Mouse (Mus musculus) intestine, postnatal 0 days (tissue): ENCODE results near the gene Dspp. TPM values are rescaled to one million over a fixed set of nuclear protein-coding genes. Genes with fewer than 3 reads are reported as not detected.

ENCODE experiments used
- ATAC-seq: fragments of 200-750 bp; cut with Nextera tagmentation; 2 replicates; pipeline ENCODE4 v1.8.0; 2017; ENCODE audit warnings: mild to moderate bottlenecking, moderate TSS enrichment, moderate library complexity
- H3K27ac ChIP-seq: fragments of 300-500 bp; sonication (generic); 2 replicates; pipeline ENCODE4 v1.5.1; 2014; ENCODE audit warnings: mild to moderate bottlenecking, low read depth, low read length, moderate library complexity
- H3K27me3 ChIP-seq: fragments of 300-500 bp; sonication (generic); replicated peaks from 2 replicates; pipeline ENCODE4 v1.6.1; 2014; ENCODE audit warnings: low read length, mixed read lengths; ENCODE audit not compliant: control insufficient read depth, insufficient read depth
- H3K36me3 ChIP-seq: fragments of 300-500 bp; sonication (generic); 2 replicates; pipeline ENCODE4 v1.6.1; 2014; ENCODE audit warnings: mild to moderate bottlenecking, moderate library complexity; ENCODE audit not compliant: control insufficient read depth, insufficient read depth
- H3K4me1 ChIP-seq: fragments of 300-500 bp; sonication (generic); replicated peaks from 2 replicates; pipeline ENCODE4 v1.6.1; 2014; ENCODE audit warnings: antibody characterized with exemption, low read length, mixed read lengths; ENCODE audit not compliant: control insufficient read depth, insufficient read depth
- H3K4me2 ChIP-seq: fragments of 300-500 bp; sonication (generic); replicated peaks from 2 replicates; pipeline ENCODE4 v1.6.1; 2014; ENCODE audit warnings: low read depth, mild to moderate bottlenecking, moderate library complexity
- H3K4me3 ChIP-seq: fragments of 300-500 bp; sonication (generic); 2 replicates; pipeline ENCODE4 v1.5.1; 2014; ENCODE audit warnings: low read depth, low read length
- H3K9ac ChIP-seq: fragments of 300-500 bp; sonication (generic); 2 replicates; pipeline ENCODE4 v1.6.1; 2014; ENCODE audit warnings: mild to moderate bottlenecking, low read depth, low read length
- H3K9me3 ChIP-seq: fragments of 300-500 bp; sonication (generic); 2 replicates; pipeline ENCODE4 v1.6.1; 2016; ENCODE audit warnings: mixed run types; ENCODE audit not compliant: control insufficient read depth
- CTCF ChIP-seq: sonication (generic); IDR thresholded peaks from 2 replicates; pipeline ENCODE4 v1.5.1; 2016; ENCODE audit warnings: low read depth, mild to moderate bottlenecking, control low read depth, antibody characterized with exemption, moderate library complexity
- WGBS: fragments of 180-500 bp; shearing (Covaris S2); extraction: QIAGEN DNeasy Blood & Tissue Kit; methylation state at CpG from one replicate; pipeline ENCODE4 v1.1.7; 2014; 5-methylcytosine and 5-hydroxymethylcytosine counted together
- polyA plus RNA-seq: library from polyadenylated mRNA; unstranded; fragments of >200 nt; fragmentation: Nextera tagmentation; extraction: Ambion mirVana; gene quantifications from 2 replicates; pipeline ENCODE4 v1.2.1, GENCODE M21; 2015

Dspp gene
- polyA plus RNA-seq, 1 experiment from 2014 or later = not detected

- peak; percentile 93 for TF ChIP-seq CTCF
- peak; percentile 59; the same call in 1 of the 2 replicates for ATAC-seq
- H3K9me3 ChIP-seq = no peaks in the 10 kb centered on the region
- WGBS = 49% methylated on average over 4 of the region's 4 CpGs
- H3K4me3 ChIP-seq = no peak overlapping the region
- no peak overlapping the region for H3K27ac ChIP-seq
- no peak overlapping the region for H3K9ac ChIP-seq
- no peak overlapping the region for H3K4me2 ChIP-seq
- no peaks in the 10 kb centered on the region for H3K27me3 ChIP-seq
- H3K36me3 ChIP-seq = no peaks in the 10 kb centered on the region
- H3K4me1 ChIP-seq = no peaks in the 10 kb centered on the region
These were observed 39.0 kb upstream of the Dspp start for GRCm38 (mm10) chr5:104131544-104131943.

- Histone ChIP-seq H3K4me2 (no peak overlapping the region), H3K4me3 (no peak overlapping the region), H3K36me3 (no peaks in the 10 kb centered on the region), H3K9ac (no peak overlapping the region), H3K4me1 (no peaks in the 10 kb centered on the region), H3K27ac (no peak overlapping the region), H3K9me3 (no peaks in the 10 kb centered on the region), H3K27me3 (no peaks in the 10 kb centered on the region)
- no peak for TF ChIP-seq CTCF
- WGBS = 33% methylated on average over 4 of the region's 4 CpGs
- peak; percentile 56; the same call in 1 of the 2 replicates for ATAC-seq
These were observed 36.8 kb upstream of the Dspp start for GRCm38 (mm10) chr5:104133752-104134151.

- H3K9ac ChIP-seq = no peak overlapping the region
- 30% methylated on average over 10 of the region's 10 CpGs for WGBS
- no peak overlapping the region for H3K27ac ChIP-seq
- H3K4me2 ChIP-seq = peak overlapping the region; percentile 4; the same call in 1 of the 2 replicates
- no peak for TF ChIP-seq CTCF
- no peaks in the 10 kb centered on the region for H3K27me3 ChIP-seq
- no peak overlapping the region for H3K4me3 ChIP-seq
- no peaks in the 10 kb centered on the region for H3K9me3 ChIP-seq
- no peaks in the 10 kb centered on the region for H3K36me3 ChIP-seq
- peak; percentile 73; the same call in 1 of the 2 replicates for ATAC-seq
- H3K4me1 ChIP-seq = no peaks in the 10 kb centered on the region
These were observed 32.5 kb upstream of the Dspp start for GRCm38 (mm10) chr5:104137920-104138541.

GRCm38 (mm10) chr5:104141067-104141466 is 29.4 kb upstream of the Dspp start:
- no peaks in the 10 kb centered on the region for H3K27me3 ChIP-seq
- no peak overlapping the region for H3K9ac ChIP-seq
- H3K4me2 ChIP-seq = no peak overlapping the region
- ATAC-seq = no peak
- no peaks in the 10 kb centered on the region for H3K9me3 ChIP-seq
- no peaks in the 10 kb centered on the region for H3K4me1 ChIP-seq
- H3K4me3 ChIP-seq = no peak overlapping the region
- H3K27ac ChIP-seq = no peak overlapping the region
- no peaks in the 10 kb centered on the region for H3K36me3 ChIP-seq
- peak; percentile 56 for TF ChIP-seq CTCF
- 81% methylated on average over 2 of the region's 2 CpGs for WGBS

- 74% methylated on average over 4 of the region's 4 CpGs for WGBS
- no peak overlapping the region for H3K27ac ChIP-seq
These were observed 26.5 kb upstream of the Dspp start for GRCm38 (mm10) chr5:104144057-104144456.

GRCm38 (mm10) chr5:104149349-104149748 is 21.2 kb upstream of the Dspp start:
- no peak for TF ChIP-seq CTCF
- no peak overlapping the region for H3K4me3 ChIP-seq
- 51% methylated on average over 7 of the region's 7 CpGs for WGBS
- no peaks in the 10 kb centered on the region for H3K9me3 ChIP-seq
- H3K27me3 ChIP-seq = no peaks in the 10 kb centered on the region
- H3K36me3 ChIP-seq = no peaks in the 10 kb centered on the region
- H3K4me2 ChIP-seq = no peak overlapping the region
- no peak for ATAC-seq
- H3K4me1 ChIP-seq = no peaks in the 10 kb centered on the region
- H3K27ac ChIP-seq = no peak overlapping the region
- no peak overlapping the region for H3K9ac ChIP-seq

More at GRCm38 (mm10) chr5:104144057-104144456, 26.5 kb upstream of the Dspp start:
- H3K4me3 ChIP-seq = no peak overlapping the region
- no peak overlapping the region for H3K4me2 ChIP-seq
- no peak for TF ChIP-seq CTCF
- H3K4me1 ChIP-seq = no peaks in the 10 kb centered on the region
- ATAC-seq = no peak
- no peaks in the 10 kb centered on the region for H3K27me3 ChIP-seq
- no peaks in the 10 kb centered on the region for H3K9me3 ChIP-seq
- no peak overlapping the region for H3K9ac ChIP-seq
- H3K36me3 ChIP-seq = no peaks in the 10 kb centered on the region
